Mouse (Mus musculus): ENCODE data around the gene Zfp526. TPM values are rescaled to one million over a fixed set of nuclear protein-coding genes. Genes with fewer than 3 reads are reported as not detected.
A peak's percentile ranks its signal among the peaks of the same experiment; 100 is the strongest.

The Zfp526 gene
- polyA plus RNA-seq, 1 experiment from 2014 or later, result 2.6 TPM

DNA sequence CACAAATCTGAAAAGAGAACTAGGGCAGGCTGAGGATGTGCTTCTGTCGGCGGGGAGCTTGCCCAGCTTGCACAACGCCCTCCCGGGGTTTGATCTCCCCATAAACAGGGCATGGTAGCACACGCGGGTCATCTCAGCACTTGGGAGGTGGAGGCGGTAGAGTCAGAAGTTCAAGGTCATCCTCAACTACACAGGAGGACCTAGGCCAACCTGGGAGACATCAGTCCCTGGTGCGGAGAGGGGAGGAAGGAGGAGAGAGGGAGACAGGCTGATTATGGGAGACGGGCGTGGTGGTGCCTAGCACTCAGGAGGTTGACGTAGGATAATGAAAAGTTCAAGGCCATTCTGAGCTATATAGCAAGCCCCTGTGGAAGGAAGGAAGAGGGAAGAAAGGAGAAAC lies 30.4 kb upstream of the Zfp526 start:
- no peak overlapping the region for H3K4me2 ChIP-seq (replicated peaks)
- H3K4me1 ChIP-seq (replicated peaks), result no peaks in the 10 kb centered on the region
- no peak overlapping the region for H3K9ac ChIP-seq
- H3K9me3 ChIP-seq, result no peaks in the 10 kb centered on the region
- 79% methylated on average over 11 of the region's 11 CpGs for WGBS
- ATAC-seq, result no peak
- H3K27ac ChIP-seq, result no peak overlapping the region
- no peaks in the 10 kb centered on the region for H3K36me3 ChIP-seq
- no peak overlapping the region for H3K4me3 ChIP-seq (replicated peaks)
- no peaks in the 10 kb centered on the region for H3K27me3 ChIP-seq (replicated peaks)

DNA sequence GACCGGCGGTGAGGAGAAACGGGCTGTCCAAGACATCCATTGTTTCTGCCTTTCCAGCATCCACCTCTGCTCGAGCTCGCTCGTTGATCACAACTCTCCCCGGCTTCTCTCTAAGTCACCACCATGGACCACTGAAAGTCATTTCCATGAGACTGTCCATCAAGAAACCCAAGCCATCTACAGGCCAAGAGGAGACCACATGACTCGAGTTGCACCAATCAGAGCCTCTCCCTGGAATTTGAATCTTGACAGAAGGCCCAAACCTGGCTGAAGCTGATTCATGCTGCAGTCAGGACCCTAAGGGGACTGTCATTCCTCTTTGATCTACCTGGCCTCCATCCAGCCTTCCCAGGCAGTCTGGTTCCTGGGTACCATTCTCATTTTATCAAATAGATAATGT lies 29.1 kb upstream of the Zfp526 start:
- Histone ChIP-seq H3K27ac (no peak overlapping the region), H3K9ac (no peak overlapping the region), H3K4me1 (replicated peaks) (no peaks in the 10 kb centered on the region), H3K27me3 (replicated peaks) (no peaks in the 10 kb centered on the region), H3K4me3 (replicated peaks) (no peak overlapping the region), H3K36me3 (no peaks in the 10 kb centered on the region), H3K9me3 (no peaks in the 10 kb centered on the region), H3K4me2 (replicated peaks) (no peak overlapping the region)
- no peak for ATAC-seq
- WGBS, result 78% methylated on average over 8 of the region's 8 CpGs

GRCm38 (mm10) chr7:25195148-25195547 lies 26.1 kb upstream of the Zfp526 start:
- no peaks in the 10 kb centered on the region for H3K27me3 ChIP-seq (replicated peaks)
- 0 out of 2 replicates have a peak, but pooled peaks cover 3% of the 10 kb centered on the region for H3K4me1 ChIP-seq (replicated peaks)
- H3K27ac ChIP-seq, result no peak overlapping the region
- no peaks in the 10 kb centered on the region for H3K36me3 ChIP-seq
- no peak for ATAC-seq
- no peaks in the 10 kb centered on the region for H3K9me3 ChIP-seq
- H3K4me2 ChIP-seq (replicated peaks), result no peak overlapping the region
- WGBS, result 77% methylated on average over 3 of the region's 3 CpGs
- no peak overlapping the region for H3K4me3 ChIP-seq (replicated peaks)
- H3K9ac ChIP-seq, result no peak overlapping the region

- H3K4me2 ChIP-seq (replicated peaks), result no peak overlapping the region
- H3K27ac ChIP-seq, result no peak overlapping the region
- no peaks in the 10 kb centered on the region for H3K9me3 ChIP-seq
- no peak for ATAC-seq
- no peak overlapping the region for H3K4me3 ChIP-seq (replicated peaks)
- no peaks in the 10 kb centered on the region for H3K36me3 ChIP-seq
- H3K4me1 ChIP-seq (replicated peaks), result 0 out of 2 replicates have a peak, but pooled peaks cover 3% of the 10 kb centered on the region
- H3K9ac ChIP-seq, result no peak overlapping the region
- no peaks in the 10 kb centered on the region for H3K27me3 ChIP-seq (replicated peaks)
- 81% methylated on average over 9 of the region's 9 CpGs for WGBS
Observed at GRCm38 (mm10) chr7:25196107-25196506, 25.1 kb upstream of the Zfp526 start.

DNA sequence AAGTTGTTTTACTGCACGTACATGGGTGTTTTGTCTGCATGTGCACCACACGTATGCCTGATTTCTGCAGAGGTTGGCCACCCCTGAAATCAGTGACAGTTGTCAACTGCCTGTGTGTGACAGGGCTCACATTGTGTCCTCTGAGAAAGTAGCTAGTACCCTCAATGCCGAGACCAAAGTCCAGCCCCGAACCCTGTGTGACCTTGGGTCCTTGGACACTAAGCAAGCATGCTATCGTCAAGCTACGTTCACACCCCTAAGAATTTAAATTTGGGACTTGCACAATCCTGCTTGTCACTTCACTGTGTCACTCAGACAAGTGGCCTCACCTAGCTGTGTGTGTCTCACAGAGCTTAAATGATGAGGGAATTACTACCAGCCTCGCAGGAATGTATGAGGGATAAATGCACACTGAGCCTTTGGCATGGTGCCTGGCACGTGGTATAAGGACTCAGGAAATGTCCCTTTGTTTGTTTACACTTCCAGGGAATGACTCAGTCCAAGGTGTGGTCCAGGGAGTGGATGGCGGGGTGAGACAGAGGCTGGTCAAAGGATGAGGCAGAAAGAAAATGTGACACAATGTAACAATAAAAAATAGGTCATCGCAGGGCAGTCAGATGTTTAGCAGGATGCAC lies 23.7 kb upstream of the Zfp526 start:
- H3K9ac ChIP-seq, result no peak overlapping the region
- no peaks in the 10 kb centered on the region for H3K9me3 ChIP-seq
- WGBS, result 41% methylated on average over 10 of the region's 10 CpGs
- no peak overlapping the region for H3K4me2 ChIP-seq (replicated peaks)
- H3K27ac ChIP-seq, result no peak overlapping the region
- 0 out of 2 replicates have a peak, but pooled peaks cover 3% of the 10 kb centered on the region for H3K4me1 ChIP-seq (replicated peaks)
- H3K36me3 ChIP-seq, result no peaks in the 10 kb centered on the region
- ATAC-seq, result peak; percentile 92
- no peaks in the 10 kb centered on the region for H3K27me3 ChIP-seq (replicated peaks)
- H3K4me3 ChIP-seq (replicated peaks), result no peak overlapping the region

- H3K4me2 ChIP-seq (replicated peaks), result no peak overlapping the region
- 83% methylated on average over 20 of the region's 20 CpGs for WGBS
- no peak overlapping the region for H3K27ac ChIP-seq
- no peaks in the 10 kb centered on the region for H3K27me3 ChIP-seq (replicated peaks)
- peaks cover 5% of the 10 kb centered on the region for H3K36me3 ChIP-seq
- no peak overlapping the region for H3K9ac ChIP-seq
- ATAC-seq, result no peak
- no peak overlapping the region for H3K4me3 ChIP-seq (replicated peaks)
- peaks cover 10% of the 10 kb centered on the region for H3K4me1 ChIP-seq (replicated peaks)
- no peaks in the 10 kb centered on the region for H3K9me3 ChIP-seq
Observed at GRCm38 (mm10) chr7:25203624-25204023, 17.6 kb upstream of the Zfp526 start.

- Histone ChIP-seq H3K4me2 (replicated peaks) (0 out of 2 replicates have a peak overlapping the region, but pooled peaks have one; percentile 17), H3K4me1 (replicated peaks) (peaks cover 16% of the 10 kb centered on the region), H3K9me3 (no peaks in the 10 kb centered on the region), H3K27ac (0 out of 2 replicates have a peak overlapping the region, but pooled peaks have one; percentile 1), H3K27me3 (replicated peaks) (no peaks in the 10 kb centered on the region), H3K36me3 (peaks cover 6% of the 10 kb centered on the region), H3K4me3 (replicated peaks) (no peak overlapping the region), H3K9ac (no peak overlapping the region)
- no peak for ATAC-seq
- 74% methylated on average over 16 of the region's 16 CpGs for WGBS
Observed at GRCm38 (mm10) chr7:25205355-25206093, 15.7 kb upstream of the Zfp526 start.

GRCm38 (mm10) chr7:25206094-25206830 lies 15.0 kb upstream of the Zfp526 start:
- Histone ChIP-seq H3K27ac (no peak overlapping the region), H3K27me3 (replicated peaks) (no peaks in the 10 kb centered on the region), H3K9me3 (no peaks in the 10 kb centered on the region), H3K4me2 (replicated peaks) (no peak overlapping the region), H3K9ac (no peak overlapping the region), H3K4me1 (replicated peaks) (peaks cover 16% of the 10 kb centered on the region), H3K4me3 (replicated peaks) (no peak overlapping the region), H3K36me3 (peaks cover 8% of the 10 kb centered on the region)
- ATAC-seq, result no peak
- 77% methylated on average over 16 of the region's 16 CpGs for WGBS

DNA sequence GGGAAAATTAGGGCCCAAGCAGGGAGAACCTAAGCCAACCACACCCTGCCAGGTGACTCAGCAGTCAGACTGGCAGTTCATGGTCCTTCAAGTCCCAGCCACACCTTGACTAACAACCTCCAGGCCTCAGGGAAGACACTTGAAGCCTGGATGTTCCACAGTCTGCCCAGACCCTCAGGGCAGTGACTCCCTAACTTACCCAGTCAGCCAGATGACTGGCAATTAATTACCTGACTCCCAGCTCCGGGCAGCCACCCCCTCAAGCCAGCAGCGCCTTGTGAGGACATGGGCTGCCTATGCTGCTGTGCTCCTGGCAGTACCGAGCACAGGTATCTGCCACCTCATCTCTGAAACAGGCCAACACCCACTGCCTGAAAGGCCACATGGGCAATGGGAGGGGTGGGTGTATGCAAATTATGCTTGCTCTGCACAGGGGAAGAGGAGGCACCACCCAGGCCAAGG lies 12.0 kb upstream of the Zfp526 start:
- no peak overlapping the region for H3K9ac ChIP-seq
- H3K27me3 ChIP-seq (replicated peaks), result no peaks in the 10 kb centered on the region
- H3K27ac ChIP-seq, result peak overlapping the region; percentile 33; the same call in 1 of the 2 replicates
- peak; percentile 82 for ATAC-seq
- peak overlapping the region; percentile 14 for H3K4me2 ChIP-seq (replicated peaks)
- H3K4me3 ChIP-seq (replicated peaks), result no peak overlapping the region
- H3K9me3 ChIP-seq, result no peaks in the 10 kb centered on the region
- peaks cover 3% of the 10 kb centered on the region; the same call in 1 of the 2 replicates for H3K36me3 ChIP-seq
- H3K4me1 ChIP-seq (replicated peaks), result peaks cover 16% of the 10 kb centered on the region
- 63% methylated on average over 3 of the region's 3 CpGs for WGBS

GRCm38 (mm10) chr7:25210482-25210881 lies 10.7 kb upstream of the Zfp526 start:
- Histone ChIP-seq H3K4me1 (replicated peaks) (peaks cover 14% of the 10 kb centered on the region), H3K27ac (no peak overlapping the region), H3K27me3 (replicated peaks) (no peaks in the 10 kb centered on the region), H3K9me3 (no peaks in the 10 kb centered on the region), H3K4me3 (replicated peaks) (no peak overlapping the region), H3K4me2 (replicated peaks) (no peak overlapping the region), H3K9ac (no peak overlapping the region), H3K36me3 (peaks cover 6% of the 10 kb centered on the region; the same call in 1 of the 2 replicates)
- ATAC-seq, result no peak
- WGBS, result 78% methylated on average over 4 of the region's 4 CpGs

DNA sequence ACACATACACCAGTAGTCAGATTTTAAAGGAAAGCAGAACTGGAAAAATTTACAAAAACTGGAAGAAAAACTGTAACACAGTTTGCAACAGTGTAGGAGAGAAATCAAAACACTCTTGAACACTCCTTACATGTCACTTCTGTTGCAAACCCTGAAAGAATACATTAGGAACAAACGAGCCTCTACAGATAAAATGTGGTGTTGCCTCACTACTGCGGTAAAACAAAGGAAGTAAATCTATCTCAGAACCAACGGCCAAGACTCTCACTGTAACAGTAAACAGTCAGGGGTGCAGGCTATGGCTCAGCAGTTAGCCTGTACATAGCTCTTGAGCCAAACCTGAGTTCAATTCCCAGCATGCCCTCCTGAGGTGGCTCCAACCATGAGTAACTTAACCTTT lies 8.1 kb upstream of the Zfp526 start:
- ATAC-seq, result no peak
- Histone ChIP-seq H3K36me3 (peaks cover 6% of the 10 kb centered on the region; the same call in 1 of the 2 replicates), H3K27me3 (replicated peaks) (no peaks in the 10 kb centered on the region), H3K4me3 (replicated peaks) (no peak overlapping the region), H3K9me3 (no peaks in the 10 kb centered on the region), H3K4me1 (replicated peaks) (peaks cover 14% of the 10 kb centered on the region), H3K27ac (no peak overlapping the region), H3K4me2 (replicated peaks) (no peak overlapping the region), H3K9ac (no peak overlapping the region)
- 74% methylated on average over 3 of the region's 3 CpGs for WGBS

DNA sequence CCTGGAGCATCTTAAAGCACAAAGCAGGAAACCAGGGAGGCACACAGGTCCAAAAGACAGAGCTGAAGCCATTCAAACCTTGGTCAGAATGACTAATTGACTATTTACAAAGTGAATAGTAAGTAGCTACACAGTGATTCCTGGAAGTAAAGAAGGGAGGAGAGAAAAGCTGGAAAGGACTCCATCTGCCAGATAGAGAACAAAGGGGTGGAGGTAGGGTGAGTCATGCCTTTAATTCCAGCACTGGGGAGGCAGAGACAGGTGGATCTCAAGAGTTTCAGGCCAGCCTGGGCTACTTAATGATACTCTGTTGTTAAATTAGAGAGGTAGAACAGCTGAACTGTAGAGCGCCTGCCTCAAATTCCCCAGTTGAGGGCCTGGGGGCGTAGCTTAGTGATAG lies 7.1 kb upstream of the Zfp526 start:
- Histone ChIP-seq H3K4me1 (replicated peaks) (peaks cover 19% of the 10 kb centered on the region), H3K27ac (no peak overlapping the region), H3K27me3 (replicated peaks) (no peaks in the 10 kb centered on the region), H3K9me3 (no peaks in the 10 kb centered on the region), H3K4me3 (replicated peaks) (no peak overlapping the region), H3K4me2 (replicated peaks) (no peak overlapping the region), H3K9ac (no peak overlapping the region), H3K36me3 (peaks cover 6% of the 10 kb centered on the region; the same call in 1 of the 2 replicates)
- no peak for ATAC-seq
- WGBS, result 94% methylated on average over 2 of the region's 2 CpGs

All from intestine, embryonic 15.5 days (tissue).